Mouse (Mus musculus): ENCODE data around the gene Gm20481. TPM values are rescaled to one million over a fixed set of nuclear protein-coding genes. Genes with fewer than 3 reads are reported as not detected.
A peak's percentile ranks its signal among the peaks of the same experiment; 100 is the strongest.
"Not testable (repeated sequence)": the region's sequence is repeated elsewhere in the genome, so short reads cannot be mapped to it uniquely, and the experiment has no call there.

Gm20481 gene
- polyA plus RNA-seq, 1 experiment from 2014 or later, result not detected

- Histone ChIP-seq H3K27ac (ENCODE audit: low read depth, low read length) (no peak overlapping the region), H3K4me2 (replicated peaks; ENCODE audit: low read depth, low read length) (no peak overlapping the region), H3K27me3 (ENCODE audit: control insufficient read depth, insufficient read depth, low read length) (no peaks in the 10 kb centered on the region), H3K36me3 (ENCODE audit: control insufficient read depth, insufficient read depth, low read length) (peaks cover 9% of the 10 kb centered on the region; the same call in 1 of the 2 replicates), H3K4me3 (ENCODE audit: low read length) (no peak overlapping the region), H3K9ac (ENCODE audit: low read depth, low read length) (no peak overlapping the region), H3K4me1 (ENCODE audit: control insufficient read depth, insufficient read depth, low read length) (peaks cover 9% of the 10 kb centered on the region; the same call in 1 of the 2 replicates), H3K9me3 (ENCODE audit: control insufficient read depth, low read length) (no peaks in the 10 kb centered on the region)
- no peak for ATAC-seq (ENCODE audit: low FRiP score, low TSS enrichment)
- WGBS, result 49% methylated on average over 8 of the region's 8 CpGs
Observed at GRCm38 (mm10) chr17:34934830-34935229, 34.9 kb upstream of the Gm20481 start.

- H3K4me2 ChIP-seq (replicated peaks; ENCODE audit: low read depth, low read length), result no peak overlapping the region
- 87% methylated on average over 6 of the region's 6 CpGs for WGBS
- 0 out of 2 replicates have a peak, but pooled peaks cover 5% of the 10 kb centered on the region for H3K4me1 ChIP-seq (ENCODE audit: control insufficient read depth, insufficient read depth, low read length)
- no peaks in the 10 kb centered on the region for H3K9me3 ChIP-seq (ENCODE audit: control insufficient read depth, low read length)
- no peak overlapping the region for H3K9ac ChIP-seq (ENCODE audit: low read depth, low read length)
- peaks cover 9% of the 10 kb centered on the region; the same call in 1 of the 2 replicates for H3K36me3 ChIP-seq (ENCODE audit: control insufficient read depth, insufficient read depth, low read length)
- H3K27ac ChIP-seq (ENCODE audit: low read depth, low read length), result no peak overlapping the region
- ATAC-seq (ENCODE audit: low FRiP score, low TSS enrichment), result no peak
- no peaks in the 10 kb centered on the region for H3K27me3 ChIP-seq (ENCODE audit: control insufficient read depth, insufficient read depth, low read length)
- no peak overlapping the region for H3K4me3 ChIP-seq (ENCODE audit: low read length)
Observed at GRCm38 (mm10) chr17:34937960-34938505, 31.7 kb upstream of the Gm20481 start.

GRCm38 (mm10) chr17:34941344-34942041 is 28.2 kb upstream of the Gm20481 start:
- Histone ChIP-seq H3K4me1 (ENCODE audit: control insufficient read depth, insufficient read depth, low read length) (0 out of 2 replicates have a peak, but pooled peaks cover 5% of the 10 kb centered on the region), H3K9ac (ENCODE audit: low read depth, low read length) (peak overlapping the region; percentile 47; the same call in 1 of the 2 replicates), H3K4me2 (replicated peaks; ENCODE audit: low read depth, low read length) (peak overlapping the region; percentile 47), H3K4me3 (ENCODE audit: low read length) (peak overlapping the region; percentile 22), H3K27me3 (ENCODE audit: control insufficient read depth, insufficient read depth, low read length) (no peaks in the 10 kb centered on the region), H3K36me3 (ENCODE audit: control insufficient read depth, insufficient read depth, low read length) (no peaks in the 10 kb centered on the region), H3K27ac (ENCODE audit: low read depth, low read length) (peak overlapping the region; percentile 53; the same call in 1 of the 2 replicates), H3K9me3 (ENCODE audit: control insufficient read depth, low read length) (no peaks in the 10 kb centered on the region)
- ATAC-seq (ENCODE audit: low FRiP score, low TSS enrichment), result peak; percentile 75
- 5% methylated on average over 15 of the region's 15 CpGs for WGBS

GRCm38 (mm10) chr17:34943128-34943815 is 26.4 kb upstream of the Gm20481 start:
- 78% methylated on average over 4 of the region's 4 CpGs for WGBS

GRCm38 (mm10) chr17:34944362-34944761 is 25.4 kb upstream of the Gm20481 start:
- Histone ChIP-seq H3K36me3 (ENCODE audit: control insufficient read depth, insufficient read depth, low read length) (peaks cover under 1% of the 10 kb centered on the region; the same call in 1 of the 2 replicates), H3K4me2 (replicated peaks; ENCODE audit: low read depth, low read length) (no peak overlapping the region), H3K27ac (ENCODE audit: low read depth, low read length) (no peak overlapping the region), H3K27me3 (ENCODE audit: control insufficient read depth, insufficient read depth, low read length) (no peaks in the 10 kb centered on the region), H3K4me1 (ENCODE audit: control insufficient read depth, insufficient read depth, low read length) (0 out of 2 replicates have a peak, but pooled peaks cover 5% of the 10 kb centered on the region), H3K9ac (ENCODE audit: low read depth, low read length) (no peak overlapping the region), H3K9me3 (ENCODE audit: control insufficient read depth, low read length) (no peaks in the 10 kb centered on the region), H3K4me3 (ENCODE audit: low read length) (no peak overlapping the region)
- no peak for ATAC-seq (ENCODE audit: low FRiP score, low TSS enrichment)

More at GRCm38 (mm10) chr17:34943128-34943815, 26.4 kb upstream of the Gm20481 start:
- H3K4me1 ChIP-seq (ENCODE audit: control insufficient read depth, insufficient read depth, low read length), result 0 out of 2 replicates have a peak, but pooled peaks cover 5% of the 10 kb centered on the region
- H3K4me2 ChIP-seq (replicated peaks; ENCODE audit: low read depth, low read length), result no peak overlapping the region
- no peaks in the 10 kb centered on the region for H3K9me3 ChIP-seq (ENCODE audit: control insufficient read depth, low read length)
- no peak for ATAC-seq (ENCODE audit: low FRiP score, low TSS enrichment)
- H3K36me3 ChIP-seq (ENCODE audit: control insufficient read depth, insufficient read depth, low read length), result no peaks in the 10 kb centered on the region
- H3K27me3 ChIP-seq (ENCODE audit: control insufficient read depth, insufficient read depth, low read length), result no peaks in the 10 kb centered on the region
- H3K27ac ChIP-seq (ENCODE audit: low read depth, low read length), result no peak overlapping the region
- no peak overlapping the region for H3K9ac ChIP-seq (ENCODE audit: low read depth, low read length)
- H3K4me3 ChIP-seq (ENCODE audit: low read length), result no peak overlapping the region

GRCm38 (mm10) chr17:34946486-34947140 is 23.1 kb upstream of the Gm20481 start:
- ATAC-seq (ENCODE audit: low FRiP score, low TSS enrichment), result no peak
- Histone ChIP-seq H3K27me3 (ENCODE audit: control insufficient read depth, insufficient read depth, low read length) (no peaks in the 10 kb centered on the region), H3K9me3 (ENCODE audit: control insufficient read depth, low read length) (no peaks in the 10 kb centered on the region), H3K9ac (ENCODE audit: low read depth, low read length) (no peak overlapping the region), H3K4me1 (ENCODE audit: control insufficient read depth, insufficient read depth, low read length) (0 out of 2 replicates have a peak, but pooled peaks cover 14% of the 10 kb centered on the region), H3K4me2 (replicated peaks; ENCODE audit: low read depth, low read length) (no peak overlapping the region), H3K4me3 (ENCODE audit: low read length) (no peak overlapping the region), H3K36me3 (ENCODE audit: control insufficient read depth, insufficient read depth, low read length) (peaks cover 22% of the 10 kb centered on the region), H3K27ac (ENCODE audit: low read depth, low read length) (no peak overlapping the region)
- WGBS, result 86% methylated on average over 5 of the region's 5 CpGs

- Histone ChIP-seq H3K27me3 (ENCODE audit: control insufficient read depth, insufficient read depth, low read length) (no peaks in the 10 kb centered on the region), H3K9me3 (ENCODE audit: control insufficient read depth, low read length) (no peaks in the 10 kb centered on the region), H3K4me3 (ENCODE audit: low read length) (no peak overlapping the region), H3K9ac (ENCODE audit: low read depth, low read length) (no peak overlapping the region), H3K27ac (ENCODE audit: low read depth, low read length) (no peak overlapping the region), H3K4me1 (ENCODE audit: control insufficient read depth, insufficient read depth, low read length) (0 out of 2 replicates have a peak, but pooled peaks cover 11% of the 10 kb centered on the region), H3K36me3 (ENCODE audit: control insufficient read depth, insufficient read depth, low read length) (peaks cover 22% of the 10 kb centered on the region), H3K4me2 (replicated peaks; ENCODE audit: low read depth, low read length) (no peak overlapping the region)
- ATAC-seq (ENCODE audit: low FRiP score, low TSS enrichment), result no peak
- 31% methylated on average over 8 of the region's 8 CpGs for WGBS
Observed at GRCm38 (mm10) chr17:34947606-34948005, 22.1 kb upstream of the Gm20481 start.

GRCm38 (mm10) chr17:34948721-34949552 is 20.8 kb upstream of the Gm20481 start:
- H3K4me1 ChIP-seq (ENCODE audit: control insufficient read depth, insufficient read depth, low read length), result 0 out of 2 replicates have a peak, but pooled peaks cover 11% of the 10 kb centered on the region
- peak overlapping the region; percentile 96 for H3K27ac ChIP-seq (ENCODE audit: low read depth, low read length)
- H3K4me3 ChIP-seq (ENCODE audit: low read length); H3K27me3 ChIP-seq (ENCODE audit: control insufficient read depth, insufficient read depth, low read length); H3K9ac ChIP-seq (ENCODE audit: low read depth, low read length); H3K4me2 ChIP-seq (replicated peaks; ENCODE audit: low read depth, low read length); ATAC-seq (ENCODE audit: low FRiP score, low TSS enrichment); H3K9me3 ChIP-seq (ENCODE audit: control insufficient read depth, low read length): not testable (repeated sequence)
- peaks cover 22% of the 10 kb centered on the region for H3K36me3 ChIP-seq (ENCODE audit: control insufficient read depth, insufficient read depth, low read length)
- WGBS, result 60% methylated on average over 9 of the region's 9 CpGs

All from kidney, embryonic 14.5 days (tissue).